Mouse (Mus musculus) B cell, adult 2 months (primary cell): Measurements from ENCODE around the gene Cracr2b.

Experiments used
- DNase-seq, 2 experiments: peaks; one replicate each; pipeline ENCODE4 v3.0.0; 2022

Gene Cracr2b

DNA sequence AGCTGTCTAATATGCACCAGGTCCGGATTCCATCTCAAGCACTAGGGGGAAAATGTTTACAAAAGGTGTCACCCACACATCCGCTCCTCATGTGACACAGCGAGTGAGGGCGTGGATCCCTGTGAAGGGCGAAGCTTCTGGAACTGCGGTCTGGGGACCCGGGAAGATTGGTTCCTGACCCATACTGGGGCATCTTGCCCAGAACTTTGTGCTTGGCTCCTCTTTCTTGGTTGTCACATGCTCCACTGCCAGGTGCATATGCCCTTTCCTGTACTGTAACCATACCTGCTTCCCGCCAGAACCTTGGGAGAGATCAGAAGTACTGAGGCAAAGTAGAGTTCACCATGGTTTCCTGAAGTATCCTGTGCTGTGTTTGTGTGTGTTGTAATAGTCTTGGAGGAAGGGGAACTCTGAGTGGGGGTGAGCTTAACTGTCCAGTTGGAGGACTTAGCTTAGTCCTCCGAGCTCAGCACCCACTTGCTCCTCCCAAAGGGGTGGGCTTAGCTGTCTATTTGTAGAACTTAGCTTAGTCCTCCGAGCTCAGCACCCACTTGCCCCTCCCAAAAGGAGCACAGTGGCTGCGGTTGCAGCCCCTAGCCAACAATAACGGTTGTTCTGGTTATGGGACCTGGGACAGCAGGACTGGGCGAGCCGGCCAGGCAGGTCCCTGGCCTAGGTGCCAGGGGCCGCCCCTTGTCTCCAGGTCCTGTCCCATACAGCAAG, at the start of gene Cracr2b:
Gene Cracr2b (plus strand): TSS at position 704 of the 723 bp plus-strand sequence.
- DNase-seq: no peak

DNA sequence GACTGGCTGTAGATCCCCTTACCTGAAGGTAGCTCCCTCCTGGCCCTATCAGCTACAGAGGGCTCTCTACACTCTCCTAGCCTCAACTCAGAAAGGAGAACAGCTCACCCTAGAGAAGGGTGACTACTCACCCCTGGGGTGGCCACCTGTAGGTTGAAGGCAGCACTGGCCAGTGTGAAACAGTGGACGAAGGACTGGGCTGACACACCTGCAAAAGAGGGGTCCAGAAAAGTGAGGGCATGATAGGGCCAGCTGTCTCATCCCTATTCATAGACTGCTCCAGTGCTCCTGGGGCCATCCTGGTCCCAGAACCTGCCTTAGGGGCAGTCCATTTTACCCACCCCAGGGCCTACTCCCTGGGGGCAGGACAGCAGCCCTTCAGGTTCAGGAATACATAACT, 49.2 kb upstream of the Cracr2b start:
- DNase-seq: no peak

DNA sequence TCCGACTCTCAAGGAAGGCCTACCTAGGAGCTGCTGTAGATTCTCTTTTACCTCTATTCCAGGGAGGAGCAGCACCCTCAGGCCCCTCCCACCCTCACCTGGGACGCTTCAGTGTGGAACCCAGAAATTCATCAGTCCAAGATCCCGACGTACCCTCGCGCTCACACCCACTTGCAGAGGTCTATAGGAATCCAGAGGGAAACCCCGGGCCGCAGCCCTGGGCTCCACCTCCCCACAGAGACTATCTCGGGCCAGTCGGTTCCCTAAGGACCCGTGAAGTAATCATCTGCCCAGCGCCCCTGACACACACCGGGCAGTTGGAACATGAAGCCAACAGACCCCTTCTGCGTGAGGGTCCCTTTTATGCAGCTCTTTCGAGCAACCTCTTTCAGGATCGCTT, 47.6 kb upstream of the Cracr2b start:
- DNase-seq: no peak

DNA sequence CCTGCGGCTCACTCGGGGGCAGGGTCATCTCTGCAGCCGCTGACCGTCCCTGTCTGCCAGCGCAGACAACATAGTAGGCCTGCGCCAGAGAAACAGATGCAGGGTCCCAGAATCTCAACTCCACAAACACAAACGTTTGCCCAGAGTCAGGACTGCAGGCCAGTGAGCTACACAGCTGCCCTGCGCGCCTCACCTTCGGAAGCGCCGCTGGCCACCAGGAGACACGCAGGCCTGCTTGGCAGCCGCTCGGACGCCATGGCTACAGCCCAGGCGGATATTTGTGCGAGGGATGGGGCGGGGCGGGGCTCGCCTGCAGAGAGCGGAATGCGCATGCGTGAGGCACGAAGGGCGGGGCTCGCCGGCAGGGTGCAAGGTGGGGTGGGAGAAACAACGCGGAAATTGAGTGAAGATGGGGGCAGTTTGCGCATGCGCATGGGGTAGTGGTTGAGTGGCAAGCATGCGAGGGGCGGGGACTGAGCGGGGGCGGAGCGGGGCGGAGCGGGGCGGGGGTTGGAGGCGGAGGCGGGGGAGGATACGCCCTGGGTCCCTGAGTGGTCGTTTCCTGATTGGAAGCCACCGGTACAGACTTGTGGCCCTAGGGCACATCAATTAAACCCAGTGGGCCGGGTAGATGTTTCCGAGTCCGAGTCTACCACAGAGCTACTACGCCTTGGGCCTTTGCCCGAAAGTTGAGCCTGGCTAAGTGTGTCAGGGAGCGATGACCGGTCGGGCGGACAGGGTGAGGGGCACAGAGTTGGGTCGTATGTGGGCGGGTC, 46.9 kb upstream of the Cracr2b start, which contains the start of gene Gatd1:
Gene Gatd1 (minus strand): TSS at position 328 of the 776 bp plus-strand sequence.
- peak; percentile 99 for DNase-seq

DNA sequence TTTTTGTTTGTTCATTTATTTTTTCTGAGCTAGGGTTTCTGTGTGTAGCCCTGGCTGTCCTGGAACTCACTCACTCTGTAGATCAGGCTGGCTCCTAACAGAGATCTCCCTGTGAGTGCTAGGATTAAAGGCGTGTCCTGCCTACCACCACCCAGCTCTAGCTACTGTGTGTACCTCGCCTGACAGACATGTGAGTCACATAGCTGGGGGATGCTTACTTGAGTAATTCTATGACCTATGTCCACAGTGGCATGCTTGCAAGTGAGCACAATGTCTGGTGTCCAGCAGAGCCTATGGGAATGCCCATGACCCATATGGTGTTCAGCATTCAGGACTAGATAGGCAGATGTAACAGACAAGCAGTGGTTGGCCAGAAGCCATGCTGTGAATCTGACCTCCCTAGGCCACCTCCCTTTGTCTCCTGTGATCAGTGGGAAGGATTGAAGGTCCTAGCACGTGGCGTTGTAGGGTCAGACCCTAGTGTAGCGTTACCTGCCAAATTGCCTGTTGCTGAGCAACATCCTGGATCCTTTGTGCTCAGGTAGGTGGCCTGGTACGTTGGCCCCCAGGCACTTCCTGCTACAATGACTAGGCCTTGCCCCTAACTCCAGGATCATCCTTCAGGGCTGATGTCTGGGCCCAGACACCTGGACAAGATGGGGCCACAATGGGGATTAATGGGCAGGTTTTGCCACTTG, 44.6 kb upstream of the Cracr2b start:
- no peak for DNase-seq

DNA sequence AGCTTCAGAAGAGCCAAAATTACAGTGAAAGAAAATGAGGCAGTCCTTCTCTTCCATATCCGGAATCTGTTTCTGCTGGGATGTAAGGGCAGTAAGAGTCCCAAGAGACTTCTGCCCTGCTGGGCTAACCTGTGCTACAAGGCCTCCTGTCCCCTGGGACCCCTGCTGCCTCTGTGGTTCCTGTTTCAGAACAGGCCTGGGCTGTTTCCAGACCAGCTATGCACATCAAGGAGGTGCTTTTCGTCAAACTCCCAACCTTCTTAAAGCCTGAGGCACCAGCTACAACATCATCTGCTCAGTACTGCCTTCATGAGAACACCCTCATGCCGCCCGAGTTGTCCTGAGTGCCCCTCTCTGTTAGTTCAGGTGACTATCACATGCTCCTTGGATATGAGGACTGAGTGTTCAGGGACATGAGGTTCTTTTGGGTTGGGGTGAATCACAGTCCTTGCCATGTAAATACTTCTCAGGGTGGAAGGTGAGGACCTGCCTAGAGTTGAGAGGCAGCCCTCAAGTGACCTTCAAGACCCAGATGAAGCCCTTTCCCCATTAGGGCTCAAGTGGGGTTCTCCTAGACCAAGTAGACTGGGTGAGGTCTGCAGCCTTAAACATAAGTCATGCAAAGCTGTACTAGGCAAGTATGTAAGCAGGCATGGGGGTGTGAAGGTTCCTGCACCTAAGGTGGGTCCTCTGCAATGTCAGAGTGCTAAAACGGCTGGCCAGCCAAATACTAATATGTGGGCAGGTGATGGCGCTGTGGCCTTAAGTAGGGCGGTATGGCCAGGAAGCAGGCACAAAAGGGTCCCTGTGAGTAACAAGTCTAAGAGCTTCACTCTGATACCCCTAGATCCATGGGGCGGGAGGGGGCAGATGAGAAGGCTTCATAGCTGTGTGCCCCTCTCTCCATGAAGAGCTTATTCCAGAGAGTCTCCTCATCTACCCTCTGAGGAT, 42.9 kb upstream of the Cracr2b start:
- DNase-seq: no peak

DNA sequence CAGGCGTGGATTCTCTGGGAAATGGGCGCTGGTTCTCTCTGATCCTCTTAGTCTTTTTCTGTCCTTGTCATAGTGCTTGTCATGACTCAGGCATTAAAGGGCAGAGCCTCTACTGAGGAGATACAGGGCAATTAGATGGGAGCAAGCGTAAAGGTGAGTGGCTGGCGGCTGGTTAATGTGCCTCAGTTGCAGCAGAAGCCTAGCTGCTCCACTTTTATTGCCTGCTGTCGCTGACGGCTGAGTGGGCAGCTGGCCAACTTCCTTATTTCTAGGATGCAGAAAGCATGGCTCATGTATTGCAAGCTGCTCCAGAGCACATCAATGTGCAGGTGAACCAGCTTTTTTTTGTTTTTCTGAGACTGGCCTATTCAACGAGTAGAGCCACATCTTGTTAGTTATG, 41.9 kb upstream of the Cracr2b start:
- no peak for DNase-seq

DNA sequence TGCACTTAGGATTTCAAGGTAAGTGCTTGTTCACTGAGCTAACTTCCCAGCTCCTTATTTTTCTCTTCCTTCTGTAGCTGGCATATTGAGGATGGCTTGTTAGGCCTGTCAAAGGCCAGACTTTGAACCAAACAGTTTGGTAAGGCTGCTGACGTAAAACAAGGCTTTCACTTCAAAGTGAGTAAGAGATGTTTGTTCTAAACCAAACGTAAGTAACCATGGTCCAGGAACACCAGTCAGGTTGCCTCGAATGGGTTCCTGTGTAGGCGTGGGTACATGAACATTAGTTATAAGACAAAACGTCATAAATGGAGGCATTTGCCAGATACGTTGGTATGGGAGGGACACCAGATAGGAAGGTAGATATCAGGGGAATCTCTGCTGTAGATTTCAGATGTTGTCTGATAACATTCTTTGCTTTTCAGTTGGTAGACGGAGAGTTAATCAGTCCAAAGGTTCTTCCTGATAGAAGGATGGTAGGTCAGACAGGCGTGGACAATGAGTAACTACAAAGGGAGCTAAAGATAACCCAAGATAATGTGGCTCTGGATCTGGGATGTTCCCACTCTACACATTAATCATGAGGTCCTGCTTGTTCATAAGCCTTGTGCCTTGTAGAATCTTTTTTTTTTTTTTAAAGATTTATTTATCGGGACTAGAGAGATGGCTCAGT, 40.7 kb upstream of the Cracr2b start:
- DNase-seq: no peak

DNA sequence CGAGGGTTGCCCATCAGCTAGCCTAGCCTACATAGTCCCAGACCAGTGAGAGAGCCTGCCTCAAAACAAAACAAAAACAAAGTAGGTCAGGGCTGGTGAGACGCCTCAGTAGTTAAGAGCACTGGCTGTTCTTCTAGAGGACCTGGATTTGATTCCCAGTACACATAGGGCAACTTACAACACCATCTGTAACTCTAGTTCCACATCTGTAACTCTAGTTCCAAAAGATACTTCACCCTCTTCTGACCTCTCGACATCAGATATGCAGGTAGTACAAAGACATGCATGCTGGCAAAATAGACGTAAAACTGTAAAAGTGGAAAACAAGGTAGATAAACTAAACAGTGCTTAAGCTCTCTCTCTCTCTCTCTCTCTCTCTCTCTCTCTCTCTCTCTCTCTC, 37.1 kb upstream of the Cracr2b start:
- DNase-seq: no peak

DNA sequence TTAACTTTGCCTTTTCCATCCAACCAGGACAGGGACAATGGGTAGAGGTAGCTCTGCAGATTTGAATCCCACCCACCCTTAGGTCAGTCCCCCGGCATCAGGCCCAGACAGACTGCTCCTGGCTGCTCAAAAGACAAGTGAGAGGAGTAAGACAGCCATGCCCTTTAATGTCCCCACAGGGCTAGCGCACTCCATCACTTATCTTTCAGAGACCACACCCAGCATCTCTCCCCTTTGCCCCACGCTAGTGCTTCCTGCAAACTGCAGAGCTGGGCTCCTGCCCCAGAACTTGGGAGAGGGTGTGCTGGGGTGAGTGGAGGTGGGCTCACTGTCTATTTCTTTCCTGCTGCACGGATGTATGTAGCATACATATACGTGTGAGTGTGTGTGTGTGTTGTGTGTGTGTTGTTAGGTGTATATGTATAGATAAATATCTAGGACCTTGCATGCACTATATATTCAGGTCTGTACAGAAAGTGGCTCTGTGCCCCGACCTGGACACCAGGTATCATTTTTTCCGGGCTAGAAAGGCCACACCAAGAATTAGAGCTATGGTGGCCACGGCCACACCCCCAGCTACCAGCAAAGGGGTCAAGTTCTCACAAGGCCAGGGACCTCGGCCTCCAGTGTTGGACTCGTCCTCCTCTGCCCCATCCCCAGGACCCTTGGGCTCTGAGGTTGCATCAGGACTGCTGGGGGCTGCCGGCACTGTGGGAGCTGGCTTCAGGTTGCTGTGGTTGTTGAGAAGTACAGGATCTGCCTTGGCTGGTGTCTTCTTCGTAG, 33.8 kb upstream of the Cracr2b start:
- DNase-seq: no peak

DNA sequence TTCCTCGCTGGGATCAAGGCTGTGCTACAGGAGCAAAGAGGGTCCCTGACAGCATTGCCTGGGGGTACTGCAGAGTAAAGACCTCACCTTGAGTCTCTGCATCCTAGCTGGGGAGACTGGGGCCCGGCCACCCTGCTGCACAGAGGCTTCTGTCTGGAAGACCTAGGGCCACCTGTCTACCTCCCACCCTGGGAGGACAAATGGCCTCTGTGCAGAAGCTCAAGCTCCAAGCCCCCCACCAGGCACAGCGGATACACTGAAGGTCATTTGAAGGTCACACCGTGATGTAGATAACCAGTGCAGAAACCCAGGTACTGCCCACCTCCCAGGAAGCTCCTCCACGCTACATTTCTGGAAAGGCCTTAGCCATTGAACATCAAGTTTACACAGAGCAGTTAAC, 32.2 kb upstream of the Cracr2b start:
- DNase-seq: no peak

DNA sequence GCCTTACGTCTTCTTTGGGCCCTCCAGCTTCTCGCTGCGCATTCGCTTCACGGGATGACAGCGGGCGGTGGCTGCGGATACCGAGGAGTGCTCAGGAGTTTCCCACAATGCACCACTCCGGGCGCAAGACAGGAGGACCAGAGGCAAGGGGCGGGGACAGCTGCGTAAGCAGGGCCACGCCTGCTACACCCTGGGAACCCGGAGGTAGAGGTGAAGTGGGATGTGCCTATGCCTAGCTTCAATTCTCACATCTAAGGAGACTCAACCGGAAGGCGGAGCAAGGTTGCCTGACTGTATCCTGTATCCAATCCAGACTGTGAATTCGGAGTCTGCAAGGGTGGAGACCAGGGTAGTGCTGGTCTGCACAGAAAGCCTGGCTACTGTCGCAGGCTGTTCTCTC, 31.6 kb upstream of the Cracr2b start, which contains the start of gene Cend1:
Gene Cend1 (minus strand): TSS at position 182 of the 400 bp plus-strand sequence.
- no peak for DNase-seq

DNA sequence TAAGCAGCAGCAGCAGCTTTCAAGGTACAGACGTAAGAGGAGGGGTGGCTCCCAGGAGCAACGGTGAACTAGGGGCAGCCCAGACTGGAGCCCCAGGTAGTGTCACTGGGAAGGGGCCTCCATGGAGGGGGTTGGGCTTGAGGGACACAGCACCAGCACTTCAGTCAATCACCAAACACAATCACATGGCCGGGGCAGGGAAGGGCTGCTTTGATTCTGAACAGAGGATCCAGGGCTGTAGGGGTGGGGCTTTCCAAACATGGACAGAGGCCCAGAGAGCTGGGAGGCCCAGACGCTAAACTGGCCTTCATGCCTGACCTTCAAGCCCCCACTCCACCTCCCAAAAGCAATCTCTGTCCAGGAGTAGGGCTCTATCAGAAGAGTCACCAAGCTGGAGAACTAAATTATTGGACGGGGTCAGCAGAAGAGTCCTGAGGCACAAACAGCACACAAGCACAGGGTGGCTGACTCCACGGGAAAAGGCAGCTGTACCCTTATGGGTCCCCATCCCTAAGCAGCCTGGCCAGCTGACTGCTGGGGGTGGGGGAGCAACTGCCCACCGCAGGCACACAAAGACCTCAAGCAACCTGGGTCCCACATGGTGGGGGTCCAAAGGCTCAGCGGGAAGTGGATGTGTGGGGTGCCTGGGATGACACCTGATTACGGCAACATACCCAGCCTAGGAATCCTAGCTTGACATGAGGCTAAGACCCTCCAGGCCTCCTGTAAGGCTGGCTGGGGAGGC, 30.9 kb upstream of the Cracr2b start:
- DNase-seq: no peak

DNA sequence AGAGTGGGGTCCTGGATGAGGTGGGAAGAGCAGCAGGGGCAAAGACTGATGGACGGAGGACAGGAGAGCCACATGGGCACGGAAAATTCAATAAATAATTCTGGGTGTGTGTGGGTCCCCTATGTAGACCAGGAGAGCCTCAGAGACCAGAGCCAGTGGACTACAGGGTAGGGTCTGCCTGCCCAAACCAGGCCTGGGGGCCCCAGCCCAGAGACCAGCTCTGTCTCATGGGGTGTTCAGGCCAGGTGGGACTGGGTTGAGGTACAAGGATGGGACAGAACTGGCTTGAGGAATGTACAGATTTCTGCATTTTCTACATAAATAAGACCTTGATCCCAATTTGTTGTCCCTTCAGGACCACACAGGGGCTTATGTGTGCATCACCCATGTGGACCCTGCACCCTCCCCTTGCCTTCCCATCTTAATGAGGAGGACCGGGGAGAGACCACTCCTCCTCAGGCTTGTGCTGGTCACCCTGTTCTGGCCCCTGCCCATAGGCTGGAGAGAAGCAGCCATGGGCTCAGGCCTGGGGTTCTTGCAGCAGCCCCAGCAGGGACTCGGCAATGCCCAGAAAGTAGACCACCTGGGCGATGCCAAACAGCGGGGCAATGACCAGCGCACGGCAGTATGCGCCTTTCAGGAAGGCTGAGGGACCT, 30.2 kb upstream of the Cracr2b start:
- DNase-seq: no peak

DNA sequence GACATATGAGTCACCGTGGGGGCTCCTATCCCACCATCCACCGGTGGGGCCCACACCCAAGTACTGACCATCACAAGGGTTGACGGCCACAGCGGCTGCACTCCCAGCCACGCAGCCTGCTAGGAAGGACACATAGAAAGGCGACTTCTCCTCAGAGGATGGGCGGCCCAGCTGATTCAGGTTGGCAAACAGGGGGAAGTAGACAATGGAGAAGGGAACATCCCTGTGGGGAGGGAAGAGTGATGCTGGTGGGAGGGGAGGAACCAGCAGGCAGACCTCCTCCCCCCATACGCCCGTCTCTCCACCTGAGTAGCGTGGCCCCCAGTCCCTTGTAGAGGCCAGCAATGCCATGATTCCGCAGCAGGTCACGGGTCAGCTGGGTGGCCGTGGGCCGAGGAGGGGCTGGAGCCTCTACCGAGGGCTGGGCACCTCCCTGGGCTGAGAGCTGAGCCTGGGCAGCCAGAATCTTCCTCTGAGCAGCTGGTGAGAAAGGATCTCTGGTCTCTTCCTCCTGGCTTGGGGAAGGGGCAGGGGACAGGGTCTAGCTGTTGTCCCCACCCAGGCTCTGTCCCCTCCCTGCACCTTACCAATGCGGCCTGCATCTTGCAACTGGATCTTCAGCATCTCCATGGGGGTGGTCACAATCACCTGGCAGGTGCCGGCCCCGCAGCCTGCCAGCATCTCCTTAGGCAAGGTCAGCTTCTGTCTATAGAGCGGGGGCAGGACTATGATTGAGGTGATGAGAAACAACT, 29.3 kb upstream of the Cracr2b start:
- DNase-seq: no peak

DNA sequence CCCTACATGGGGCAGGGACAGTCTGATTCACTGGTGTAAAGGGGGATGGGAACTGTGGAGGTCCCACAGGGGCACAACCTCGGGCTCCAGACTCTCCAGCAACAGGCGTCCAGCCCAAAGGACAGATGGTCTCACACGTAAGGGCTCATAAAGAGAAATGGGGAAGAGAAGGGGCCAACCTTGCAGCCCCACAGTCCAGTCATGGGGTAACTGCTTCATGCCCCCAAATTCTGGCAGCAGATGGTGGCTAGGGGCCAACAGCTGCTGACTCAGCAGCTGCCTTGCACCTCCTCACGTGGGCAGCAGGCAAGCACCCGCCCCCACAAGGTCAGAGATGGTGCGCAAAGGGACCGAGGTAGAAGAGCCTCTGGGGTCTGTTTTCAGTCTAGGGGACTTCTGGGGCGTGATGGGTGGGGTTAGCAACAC, 28.7 kb upstream of the Cracr2b start:
- DNase-seq: no peak

DNA sequence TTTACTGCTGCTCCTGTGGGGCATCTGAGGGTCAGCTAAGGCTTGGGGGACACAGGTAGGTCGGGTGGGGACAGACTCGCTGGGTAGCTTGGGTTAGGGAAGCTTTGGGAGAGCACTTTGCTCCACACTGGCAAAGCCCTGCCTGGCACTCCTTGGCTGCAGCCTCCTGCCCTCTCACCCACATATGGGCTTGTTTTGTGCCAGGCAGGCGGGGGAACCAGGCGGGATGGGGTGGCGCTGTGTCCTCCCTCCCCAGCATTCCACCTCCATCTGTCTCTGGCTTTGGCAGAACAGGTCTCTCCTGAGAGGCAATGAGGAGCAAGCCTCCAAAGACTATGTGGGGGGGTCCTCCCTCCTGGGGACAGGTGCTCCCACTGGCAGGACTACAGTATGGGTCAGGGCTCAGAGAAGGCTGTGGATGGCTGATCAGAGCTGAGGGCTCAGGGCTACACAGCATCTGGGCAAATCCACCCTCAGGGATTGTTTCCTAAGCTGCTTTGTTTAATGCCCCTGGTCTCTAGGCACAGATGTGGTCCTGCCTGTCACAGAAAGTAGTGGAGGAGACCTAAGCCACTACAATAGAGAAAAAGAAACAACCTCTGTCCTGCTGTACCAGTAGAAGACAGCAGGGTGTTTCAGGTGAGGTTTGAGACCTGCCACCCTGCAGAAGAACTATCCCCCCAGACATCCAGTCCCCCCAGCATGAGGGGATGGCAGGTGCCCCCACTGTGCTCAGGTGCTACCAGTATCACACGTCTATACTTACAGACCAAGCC, 28.0 kb upstream of the Cracr2b start:
- no peak for DNase-seq
